Comparison of ENCODE assay signal across 19 mouse cellular contexts in the genomic region with DNA sequence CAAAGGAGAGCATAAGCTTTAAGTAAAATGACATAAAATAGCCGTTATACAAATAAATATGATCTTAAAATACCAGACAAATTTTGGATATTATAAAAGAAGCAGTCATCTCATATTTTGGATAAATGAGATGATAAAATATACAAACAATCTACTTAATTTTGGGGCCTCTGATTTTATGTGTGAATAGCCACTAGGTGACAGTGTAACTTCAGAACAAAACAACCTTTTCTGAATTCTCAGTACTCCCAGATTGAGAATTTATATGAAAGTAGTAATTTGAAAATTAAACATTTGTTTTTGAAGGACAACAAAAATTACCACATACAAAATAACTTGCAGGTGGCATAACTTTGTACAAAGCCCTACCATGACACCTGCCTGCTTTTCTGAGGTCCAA.
DNase-seq lines count a peak whose midpoint lies in the region; ATAC-seq and TF ChIP-seq lines count a peak whose summit lies in the region.
"Had no signal": no experiment of that assay in that cellular context is flagged by ENCODE, and none has a peak within 500 bp of the region (broad histone marks: within the 10 kb centered on the region; RNA-seq: fewer than 3 reads in every experiment).

No protein-coding gene starts in this region.

- no peaks in the 10 kb centered on the region for H3K4me1 ChIP-seq in forebrain, embryonic 14.5 days (ENCODE audit: control insufficient read depth, insufficient read depth, low read length)
- H3K4me1 ChIP-seq in forebrain, embryonic 15.5 days, result no peaks in the 10 kb centered on the region
- H3K4me1 ChIP-seq in CH12.LX (ENCODE audit: control insufficient read depth in 1 of 2, insufficient read depth in 2 of 2), result no peaks in the 10 kb centered on the region
- H3K4me1 ChIP-seq: hindbrain, embryonic 13.5 days; limb, embryonic 10.5 days had no signal

- no peak for ATAC-seq in forebrain, embryonic 14.5 days
- ATAC-seq in forebrain, embryonic 15.5 days (replicated peaks), result no peak
- ATAC-seq in megakaryocyte progenitor cell, adult 5-6 weeks (replicated peaks; ENCODE audit: poor library complexity), result no peak

- no peaks in the 10 kb centered on the region for H3K36me3 ChIP-seq in forebrain, embryonic 14.5 days (ENCODE audit: control insufficient read depth, insufficient read depth, low read length)
- no peaks in the 10 kb centered on the region for H3K36me3 ChIP-seq in forebrain, embryonic 15.5 days
- no peaks in the 10 kb centered on the region for H3K36me3 ChIP-seq in CH12.LX (replicated peaks in 1 of 2; ENCODE audit: control insufficient read depth in 1 of 2, insufficient read depth in 1 of 2, low read length in 1 of 2)
- H3K36me3 ChIP-seq: hindbrain, embryonic 13.5 days; limb, embryonic 10.5 days had no signal

- H3K9me3 ChIP-seq in forebrain, embryonic 14.5 days (replicated peaks; ENCODE audit: control insufficient read depth, low read length), result no peaks in the 10 kb centered on the region
- H3K9me3 ChIP-seq in forebrain, embryonic 15.5 days, result no peaks in the 10 kb centered on the region
- no peaks in the 10 kb centered on the region for H3K9me3 ChIP-seq in CH12.LX (replicated peaks; ENCODE audit: low read length)
- H3K9me3 ChIP-seq: hindbrain, embryonic 13.5 days; limb, embryonic 10.5 days had no signal

- WGBS in forebrain, embryonic 14.5 days, result 95% methylated on average over 1 of the region's 1 CpGs
- 96% methylated on average over 1 of the region's 1 CpGs for WGBS in forebrain, embryonic 15.5 days

- no peak overlapping the region for H3K27ac ChIP-seq in forebrain, embryonic 14.5 days (ENCODE audit: low read depth, low read length)
- no peak overlapping the region for H3K27ac ChIP-seq in forebrain, embryonic 15.5 days (replicated peaks)
- no peak overlapping the region for H3K27ac ChIP-seq in layer of hippocampus, adult 2 months
- H3K27ac ChIP-seq in CH12.LX (ENCODE audit: insufficient read depth, low read depth), result no peak overlapping the region
- H3K27ac ChIP-seq: hindbrain, embryonic 13.5 days; limb, embryonic 10.5 days had no signal

- TF ChIP-seq CTCF in layer of hippocampus, adult 2 months (conservative IDR thresholded peaks at IDR 0.05), result peak; percentile 87
- TF ChIP-seq CTCF in CH12.LX (conservative IDR thresholded peaks at IDR 0.05 in 1 of 2, IDR thresholded peaks at IDR 0.05 in 1 of 2; ENCODE audit: low read depth in 2 of 2, low read length in 2 of 2), result peak in 1 of 2 experiments; percentile 53; a peak in 2 of 4 replicates

- H3K4me2 ChIP-seq in forebrain, embryonic 14.5 days (ENCODE audit: low read length), result no peak overlapping the region
- no peak overlapping the region for H3K4me2 ChIP-seq in forebrain, embryonic 15.5 days (replicated peaks)
- H3K4me2 ChIP-seq in CH12.LX (ENCODE audit: insufficient read depth, low read depth, poor library complexity, severe bottlenecking), result no peak overlapping the region
- H3K4me2 ChIP-seq: hindbrain, embryonic 13.5 days; liver, embryonic 11.5 days had no signal

- no peaks in the 10 kb centered on the region for H3K79me2 ChIP-seq in CH12.LX (replicated peaks; ENCODE audit: control insufficient read depth, extremely low read depth, insufficient read depth, poor library complexity, severe bottlenecking)

- H3K27me3 ChIP-seq in forebrain, embryonic 14.5 days (replicated peaks; ENCODE audit: control insufficient read depth, insufficient read depth, low read length), result no peaks in the 10 kb centered on the region
- no peaks in the 10 kb centered on the region for H3K27me3 ChIP-seq in forebrain, embryonic 15.5 days
- H3K27me3 ChIP-seq in CH12.LX (replicated peaks), result no peaks in the 10 kb centered on the region
- H3K27me3 ChIP-seq: hindbrain, embryonic 13.5 days had no signal

- no peak overlapping the region for H3K4me3 ChIP-seq in forebrain, embryonic 14.5 days (ENCODE audit: low read depth, low read length)
- no peak overlapping the region for H3K4me3 ChIP-seq in forebrain, embryonic 15.5 days
- no peak overlapping the region for H3K4me3 ChIP-seq in layer of hippocampus, adult 2 months
- no peak overlapping the region for H3K4me3 ChIP-seq in CH12.LX (replicated peaks in 1 of 3; ENCODE audit: low read depth in 2 of 3, low read length in 2 of 3, poor library complexity in 1 of 3)
- H3K4me3 ChIP-seq: hindbrain, embryonic 13.5 days; limb, embryonic 10.5 days had no signal

- TF ChIP-seq POLR2A in CH12.LX (IDR thresholded peaks at IDR 0.05; ENCODE audit: low read depth, low read length), result no peak

- no peak overlapping the region for H3K9ac ChIP-seq in forebrain, embryonic 14.5 days (ENCODE audit: low read length)
- no peak overlapping the region for H3K9ac ChIP-seq in forebrain, embryonic 15.5 days (replicated peaks)
- H3K9ac ChIP-seq in CH12.LX (ENCODE audit: insufficient read depth, low read depth), result no peak overlapping the region
- H3K9ac ChIP-seq: hindbrain, embryonic 13.5 days had no signal

- no peak for TF ChIP-seq EP300 in CH12.LX (IDR thresholded peaks at IDR 0.05; ENCODE audit: low read length)

- peak; percentile 68 for TF ChIP-seq RAD21 in CH12.LX (IDR thresholded peaks at IDR 0.05; ENCODE audit: low read depth, low read length)

- peak; percentile 50 for DNase-seq in forebrain, embryonic 14.5 days (ENCODE audit: low spot score)
- no peak for DNase-seq in layer of hippocampus, adult 2 months (ENCODE audit: low spot score in 2 of 2)
- DNase-seq in layer of hippocampus, adult 8-10 months (ENCODE audit: low spot score in 2 of 2), result no peak
- no peak for DNase-seq in CH12.LX (ENCODE audit: extremely low read depth)
- peak; percentile 1 for DNase-seq in retina, postnatal 1 day
- DNase-seq: B cell, adult 2 months; cerebellum, adult 11 months; cerebellum, postnatal 25 days; gastrocnemius, postnatal 10 days; kidney, adult 2 months; kidney, postnatal 4 days; lung, adult 2 months; right cerebral cortex, postnatal 25 days; thymus, postnatal 36 days had no signal

- dilution Hi-C loops in CH12.LX (cut with MboI; ENCODE audit: extremely low pct_ligation_motif_present, extremely low pct_unique_long_range_greater_than_20kb, low sequenced_read_pairs), result no loop called here

- in situ Hi-C loops in CH12.LX (cut with MboI; ENCODE audit: low pct_ligation_motif_present, low pct_unique_long_range_greater_than_20kb, low sequenced_read_pairs), result no loop called here

TF ChIP-seq in CH12.LX, 34 proteins besides CTCF, POLR2A, EP300 and RAD21:
- TF ChIP-seq JUN (IDR thresholded peaks at IDR 0.05; ENCODE audit: insufficient read depth, low read depth, low read length) (no peak), SMC3 (IDR thresholded peaks at IDR 0.05; ENCODE audit: low read depth, low read length) (peak; percentile 44), ZMIZ1 (IDR thresholded peaks at IDR 0.05; ENCODE audit: low read depth, low read length) (no peak), CHD1 (IDR thresholded peaks at IDR 0.05; ENCODE audit: low read depth, low read length) (no peak), ZC3H11A (IDR thresholded peaks at IDR 0.05; ENCODE audit: low read depth, low read length) (no peak; the same call in 1 of the 2 replicates), MEF2A (IDR thresholded peaks at IDR 0.05; ENCODE audit: borderline replicate concordance, low read depth, low read length) (no peak), MYC (IDR thresholded peaks at IDR 0.05; ENCODE audit: low read depth, low read length) (no peak), TCF12 (IDR thresholded peaks at IDR 0.05; ENCODE audit: low read depth, low read length) (no peak)

Comparison
In these comparisons a context has a peak if more than half of its experiments do, and no peak if none do; other contexts are left out.
1. DNase-seq: peak in forebrain, embryonic 14.5 days (single experiment) and retina, postnatal 1 day (single experiment); none in layer of hippocampus, adult 2 months (0 of 2), layer of hippocampus, adult 8-10 months (0 of 2) and CH12.LX (single experiment).